18 mouse cellular contexts compared by ENCODE assay signal in the genomic region with DNA sequence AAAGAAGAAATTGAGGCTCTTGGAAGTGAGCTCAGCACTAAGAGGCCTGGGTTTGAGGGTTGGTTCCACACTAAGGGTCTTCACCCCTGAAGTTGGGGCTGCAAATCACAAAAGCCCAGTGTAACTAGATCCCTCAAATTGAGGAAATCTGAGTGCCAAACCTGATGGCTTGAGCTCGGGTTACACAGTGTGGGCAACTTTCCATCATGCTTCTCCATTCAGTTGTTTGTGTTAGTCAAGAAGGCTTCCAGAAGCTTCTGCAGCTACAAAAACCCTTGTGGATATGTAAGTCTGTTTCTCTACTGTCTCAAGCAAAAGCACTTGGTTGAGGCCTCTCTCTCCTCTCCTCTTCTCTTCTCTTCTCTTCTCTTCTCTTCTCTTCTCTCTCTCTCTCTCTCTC.
"Had no signal": no experiment of that assay in that cellular context is flagged by ENCODE, and none has a peak within 500 bp of the region (broad histone marks: within the 10 kb centered on the region; RNA-seq: fewer than 3 reads in every experiment).

No protein-coding gene starts in this region.

- H3K9me3 ChIP-seq: midbrain, embryonic 10.5 days; midbrain, embryonic 12.5 days; neural tube, embryonic 13.5 days; neural tube, embryonic 15.5 days had no signal

- H3K9ac ChIP-seq: midbrain, embryonic 12.5 days; neural tube, embryonic 13.5 days; neural tube, embryonic 15.5 days had no signal

- H3K27me3 ChIP-seq: midbrain, embryonic 12.5 days; neural tube, embryonic 13.5 days; neural tube, embryonic 15.5 days had no signal

- H3K36me3 ChIP-seq: midbrain, embryonic 10.5 days; midbrain, embryonic 12.5 days; neural tube, embryonic 13.5 days; neural tube, embryonic 15.5 days had no signal

- H3K4me2 ChIP-seq: midbrain, embryonic 12.5 days; neural tube, embryonic 13.5 days; neural tube, embryonic 15.5 days had no signal

- H3K27ac ChIP-seq: midbrain, embryonic 10.5 days; midbrain, embryonic 12.5 days; neural tube, embryonic 13.5 days; neural tube, embryonic 15.5 days had no signal

- ATAC-seq: midbrain, embryonic 16.5 days had no signal

- H3K4me1 ChIP-seq: neural tube, embryonic 15.5 days had no signal

- DNase-seq: lung, adult 2 months; lung, postnatal 14 days; lung, postnatal 4 days; midbrain, embryonic 14.5 days; retina, postnatal 1 day; right cerebral cortex, adult 18-20 months; right cerebral cortex, postnatal 25 days; right cerebral cortex, postnatal 4 days; spleen, adult 18-20 months; thymus, adult 18-20 months; thymus, postnatal 14 days; thymus, postnatal 36 days had no signal

- H3K4me3 ChIP-seq: midbrain, embryonic 10.5 days; midbrain, embryonic 12.5 days; myocyte; neural tube, embryonic 13.5 days; neural tube, embryonic 15.5 days had no signal
